Mouse (Mus musculus): ENCODE data around the gene Nup210l. TPM values are rescaled to one million over a fixed set of nuclear protein-coding genes. Genes with fewer than 3 reads are reported as not detected.

Gene Nup210l
- polyA plus RNA-seq, 1 experiment from 2014 or later: 0.66 TPM

- Histone ChIP-seq H3K36me3 (ENCODE audit: control insufficient read depth, insufficient read depth, low read length) (peaks cover 11% of the 10 kb centered on the region), H3K27me3 (ENCODE audit: control insufficient read depth, insufficient read depth, low read length) (no peaks in the 10 kb centered on the region), H3K9me3 (ENCODE audit: control insufficient read depth, low read length) (no peaks in the 10 kb centered on the region), H3K4me3 (ENCODE audit: low read depth, low read length) (peak overlapping the region; percentile 77), H3K4me2 (replicated peaks; ENCODE audit: low read depth, low read length) (peak overlapping the region; percentile 44), H3K4me1 (replicated peaks; ENCODE audit: control insufficient read depth, insufficient read depth, low read length) (peaks cover 9% of the 10 kb centered on the region), H3K9ac (ENCODE audit: low read depth, low read length) (peak overlapping the region; percentile 3; the same call in 1 of the 2 replicates), H3K27ac (ENCODE audit: low read depth, low read length) (no peak overlapping the region)
- ATAC-seq (ENCODE audit: low FRiP score) (peak; percentile 63), DNase-seq (ENCODE audit: low spot score) (no peak)
- WGBS: 15% methylated on average over 12 of the region's 12 CpGs
These were observed 110.2 kb downstream of the Nup210l start for GRCm38 (mm10) chr3:90213956-90214684.

GRCm38 (mm10) chr3:90215825-90216380 lies 112.0 kb downstream of the Nup210l start:
- no peaks in the 10 kb centered on the region for H3K9me3 ChIP-seq (ENCODE audit: control insufficient read depth, low read length)
- peaks cover 9% of the 10 kb centered on the region for H3K4me1 ChIP-seq (replicated peaks; ENCODE audit: control insufficient read depth, insufficient read depth, low read length)
- ATAC-seq (ENCODE audit: low FRiP score) (no peak), DNase-seq (ENCODE audit: low spot score) (no peak)
- H3K4me3 ChIP-seq (ENCODE audit: low read depth, low read length): no peak overlapping the region
- no peak overlapping the region for H3K27ac ChIP-seq (ENCODE audit: low read depth, low read length)
- WGBS: 38% methylated on average over 1 of the region's 1 CpGs
- no peak overlapping the region for H3K9ac ChIP-seq (ENCODE audit: low read depth, low read length)
- H3K4me2 ChIP-seq (replicated peaks; ENCODE audit: low read depth, low read length): no peak overlapping the region
- no peaks in the 10 kb centered on the region for H3K27me3 ChIP-seq (ENCODE audit: control insufficient read depth, insufficient read depth, low read length)
- H3K36me3 ChIP-seq (ENCODE audit: control insufficient read depth, insufficient read depth, low read length): peaks cover 6% of the 10 kb centered on the region

- H3K4me3 ChIP-seq (ENCODE audit: low read depth, low read length): peak overlapping the region; percentile 36
- peak; percentile 57 for ATAC-seq (ENCODE audit: low FRiP score)
- no peaks in the 10 kb centered on the region for H3K4me1 ChIP-seq (replicated peaks; ENCODE audit: control insufficient read depth, insufficient read depth, low read length)
- H3K27me3 ChIP-seq (ENCODE audit: control insufficient read depth, insufficient read depth, low read length): no peaks in the 10 kb centered on the region
- peak overlapping the region; percentile 68 for H3K9ac ChIP-seq (ENCODE audit: low read depth, low read length)
- no peaks in the 10 kb centered on the region for H3K9me3 ChIP-seq (ENCODE audit: control insufficient read depth, low read length)
- H3K36me3 ChIP-seq (ENCODE audit: control insufficient read depth, insufficient read depth, low read length): no peaks in the 10 kb centered on the region
- H3K27ac ChIP-seq (ENCODE audit: low read depth, low read length): peak overlapping the region; percentile 61; the same call in 1 of the 2 replicates
- WGBS: 15% methylated on average over 6 of the region's 6 CpGs
- peak overlapping the region; percentile 76 for H3K4me2 ChIP-seq (replicated peaks; ENCODE audit: low read depth, low read length)
- DNase-seq (ENCODE audit: low spot score): peak; percentile 77
These were observed 116.2 kb downstream of the Nup210l start for GRCm38 (mm10) chr3:90220088-90220487.

GRCm38 (mm10) chr3:90220531-90220951 lies 116.6 kb downstream of the Nup210l start:
- Histone ChIP-seq H3K36me3 (ENCODE audit: control insufficient read depth, insufficient read depth, low read length) (no peaks in the 10 kb centered on the region), H3K9me3 (ENCODE audit: control insufficient read depth, low read length) (no peaks in the 10 kb centered on the region), H3K4me1 (replicated peaks; ENCODE audit: control insufficient read depth, insufficient read depth, low read length) (no peaks in the 10 kb centered on the region), H3K27me3 (ENCODE audit: control insufficient read depth, insufficient read depth, low read length) (no peaks in the 10 kb centered on the region), H3K27ac (ENCODE audit: low read depth, low read length) (peak overlapping the region; percentile 61; the same call in 1 of the 2 replicates), H3K4me2 (replicated peaks; ENCODE audit: low read depth, low read length) (peak overlapping the region; percentile 76), H3K4me3 (ENCODE audit: low read depth, low read length) (peak overlapping the region; percentile 36), H3K9ac (ENCODE audit: low read depth, low read length) (peak overlapping the region; percentile 68)
- WGBS: 0% methylated on average over 20 of the region's 20 CpGs
- ATAC-seq (ENCODE audit: low FRiP score): peak; percentile 72
- DNase-seq (ENCODE audit: low spot score): peak; percentile 67

- H3K9ac ChIP-seq (ENCODE audit: low read depth, low read length): peak overlapping the region; percentile 68
These were observed 117.2 kb downstream of the Nup210l start for GRCm38 (mm10) chr3:90221123-90221522.

GRCm38 (mm10) chr3:90222455-90222854 lies 118.5 kb downstream of the Nup210l start:
- no peaks in the 10 kb centered on the region for H3K4me1 ChIP-seq (replicated peaks; ENCODE audit: control insufficient read depth, insufficient read depth, low read length)
- no peak for ATAC-seq (ENCODE audit: low FRiP score)
- no peak overlapping the region for H3K9ac ChIP-seq (ENCODE audit: low read depth, low read length)
- DNase-seq (ENCODE audit: low spot score): no peak
- no peak overlapping the region for H3K4me2 ChIP-seq (replicated peaks; ENCODE audit: low read depth, low read length)
- H3K27ac ChIP-seq (ENCODE audit: low read depth, low read length): no peak overlapping the region
- H3K4me3 ChIP-seq (ENCODE audit: low read depth, low read length): no peak overlapping the region
- no peaks in the 10 kb centered on the region for H3K27me3 ChIP-seq (ENCODE audit: control insufficient read depth, insufficient read depth, low read length)
- 84% methylated on average over 4 of the region's 4 CpGs for WGBS
- H3K9me3 ChIP-seq (ENCODE audit: control insufficient read depth, low read length): no peaks in the 10 kb centered on the region
- no peaks in the 10 kb centered on the region for H3K36me3 ChIP-seq (ENCODE audit: control insufficient read depth, insufficient read depth, low read length)

More at GRCm38 (mm10) chr3:90221123-90221522, 117.2 kb downstream of the Nup210l start:
- ATAC-seq (ENCODE audit: low FRiP score) (no peak), DNase-seq (ENCODE audit: low spot score) (no peak)
- Histone ChIP-seq H3K4me3 (ENCODE audit: low read depth, low read length) (peak overlapping the region; percentile 36), H3K27ac (ENCODE audit: low read depth, low read length) (no peak overlapping the region), H3K4me1 (replicated peaks; ENCODE audit: control insufficient read depth, insufficient read depth, low read length) (no peaks in the 10 kb centered on the region), H3K4me2 (replicated peaks; ENCODE audit: low read depth, low read length) (peak overlapping the region; percentile 76), H3K9me3 (ENCODE audit: control insufficient read depth, low read length) (no peaks in the 10 kb centered on the region), H3K36me3 (ENCODE audit: control insufficient read depth, insufficient read depth, low read length) (no peaks in the 10 kb centered on the region), H3K27me3 (ENCODE audit: control insufficient read depth, insufficient read depth, low read length) (no peaks in the 10 kb centered on the region)
- WGBS: 24% methylated on average over 5 of the region's 5 CpGs

- no peak overlapping the region for H3K4me3 ChIP-seq (ENCODE audit: low read depth, low read length)
- no peak overlapping the region for H3K9ac ChIP-seq (ENCODE audit: low read depth, low read length)
- H3K4me1 ChIP-seq (replicated peaks; ENCODE audit: control insufficient read depth, insufficient read depth, low read length): no peaks in the 10 kb centered on the region
- no peak for ATAC-seq (ENCODE audit: low FRiP score)
- no peaks in the 10 kb centered on the region for H3K36me3 ChIP-seq (ENCODE audit: control insufficient read depth, insufficient read depth, low read length)
- no peaks in the 10 kb centered on the region for H3K9me3 ChIP-seq (ENCODE audit: control insufficient read depth, low read length)
- H3K27ac ChIP-seq (ENCODE audit: low read depth, low read length): no peak overlapping the region
- H3K4me2 ChIP-seq (replicated peaks; ENCODE audit: low read depth, low read length): no peak overlapping the region
- H3K27me3 ChIP-seq (ENCODE audit: control insufficient read depth, insufficient read depth, low read length): no peaks in the 10 kb centered on the region
- no peak for DNase-seq (ENCODE audit: low spot score)
- WGBS: 78% methylated on average over 3 of the region's 3 CpGs
These were observed 119.0 kb downstream of the Nup210l start for GRCm38 (mm10) chr3:90222941-90223340.

GRCm38 (mm10) chr3:90224331-90224730 lies 120.4 kb downstream of the Nup210l start:
- no peak for ATAC-seq (ENCODE audit: low FRiP score)

More at GRCm38 (mm10) chr3:90224331-90224730, 120.4 kb downstream of the Nup210l start:
- Histone ChIP-seq H3K9ac (ENCODE audit: low read depth, low read length) (no peak overlapping the region), H3K4me2 (replicated peaks; ENCODE audit: low read depth, low read length) (no peak overlapping the region), H3K27ac (ENCODE audit: low read depth, low read length) (no peak overlapping the region), H3K4me1 (replicated peaks; ENCODE audit: control insufficient read depth, insufficient read depth, low read length) (no peaks in the 10 kb centered on the region), H3K36me3 (ENCODE audit: control insufficient read depth, insufficient read depth, low read length) (no peaks in the 10 kb centered on the region), H3K27me3 (ENCODE audit: control insufficient read depth, insufficient read depth, low read length) (no peaks in the 10 kb centered on the region), H3K4me3 (ENCODE audit: low read depth, low read length) (no peak overlapping the region), H3K9me3 (ENCODE audit: control insufficient read depth, low read length) (no peaks in the 10 kb centered on the region)
- WGBS: 79% methylated on average over 10 of the region's 10 CpGs
- no peak for DNase-seq (ENCODE audit: low spot score)
